Mouse (Mus musculus): ENCODE results near the gene Nars2.

The Nars2 gene

DNA sequence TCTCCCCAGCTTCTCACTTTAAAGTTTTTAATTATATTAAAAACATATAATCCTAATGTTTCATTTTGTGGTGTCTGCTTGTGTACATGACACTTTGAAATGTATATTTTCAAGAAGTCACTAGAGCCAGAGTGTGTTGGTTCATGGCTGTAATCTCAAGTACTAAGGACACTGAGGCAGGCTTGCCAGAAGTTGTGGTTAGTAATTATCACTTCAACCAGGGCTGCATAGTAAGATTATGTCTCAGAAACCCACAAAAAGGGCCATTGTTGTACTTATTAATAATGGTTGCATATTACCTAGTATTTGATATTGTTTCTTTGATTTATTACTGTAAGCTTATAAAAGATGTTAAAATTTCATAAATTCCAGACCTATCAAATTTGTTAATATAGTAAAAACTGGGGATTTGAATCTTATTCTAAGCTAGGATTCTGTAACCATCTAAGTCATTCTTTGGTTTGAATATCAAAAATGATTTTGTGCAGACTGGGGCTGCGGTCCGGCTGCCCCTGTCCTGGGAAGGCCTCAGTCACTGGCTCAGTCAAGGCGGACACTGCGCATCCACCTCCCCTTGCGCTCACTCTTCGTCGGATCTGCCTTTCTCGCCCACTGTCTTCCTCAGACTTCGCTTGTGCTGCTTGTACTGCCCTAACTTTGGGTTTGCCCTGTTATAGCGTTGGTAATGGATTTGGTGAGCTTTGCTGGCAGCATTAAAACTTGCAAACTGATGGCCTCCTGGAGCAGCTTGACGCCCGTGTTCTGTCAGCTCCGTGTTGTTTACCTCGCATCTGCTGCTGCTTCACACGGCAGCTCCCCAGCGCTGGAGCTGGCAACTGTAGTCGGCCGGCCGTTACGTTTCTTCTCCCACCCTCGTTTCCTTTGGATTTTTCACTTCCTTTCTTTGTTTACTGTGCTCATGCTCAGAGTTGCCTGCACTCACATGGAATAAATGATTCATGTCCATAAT, 20.0 kb downstream of the Nars2 start:
- no peak for DNase-seq (ENCODE audit: low read depth, low spot score)

DNA sequence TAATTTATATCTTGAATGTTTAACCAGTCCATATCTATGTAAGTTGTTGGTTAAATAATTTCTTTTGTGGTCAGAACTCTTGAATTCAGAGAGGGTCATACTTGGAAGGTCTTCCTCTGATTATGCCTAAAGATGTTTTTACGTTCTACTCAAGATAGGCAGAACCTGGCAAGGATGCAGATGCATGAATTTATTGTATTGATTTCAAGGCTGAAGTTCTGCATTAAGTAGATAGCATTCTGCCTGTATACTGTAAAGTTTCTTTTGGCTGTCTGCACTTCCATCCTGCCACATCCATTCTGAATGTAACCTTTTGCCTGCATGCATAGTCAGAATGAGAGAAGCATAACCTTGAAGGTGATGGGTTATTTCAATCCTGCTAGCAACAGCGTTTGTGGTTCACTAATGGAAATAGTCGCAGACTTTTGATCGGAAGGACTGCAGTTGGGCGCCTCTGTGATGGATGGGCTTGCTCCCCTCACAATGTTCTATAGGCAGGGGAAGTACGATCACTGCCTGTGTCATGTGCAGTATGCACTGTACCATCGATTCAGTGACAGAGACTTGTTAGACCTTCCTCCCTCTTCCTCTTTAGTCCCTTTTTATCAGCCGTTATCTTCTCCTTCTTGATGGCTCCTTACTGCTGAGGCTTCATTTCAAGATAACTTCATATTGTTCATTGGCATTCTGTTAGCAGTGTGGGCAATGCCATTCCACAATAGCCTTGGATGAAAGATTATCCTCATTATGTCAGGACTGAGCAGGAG, 21.0 kb downstream of the Nars2 start:
- no peak for DNase-seq (ENCODE audit: low read depth, low spot score)

- DNase-seq (ENCODE audit: low read depth, low spot score) = no peak
These were observed 24.6 kb downstream of the Nars2 start for GRCm38 (mm10) chr7:96975914-96976313.

GRCm38 (mm10) chr7:96977209-96977608, 25.9 kb downstream of the Nars2 start:
- DNase-seq (ENCODE audit: low read depth, low spot score) = no peak

GRCm38 (mm10) chr7:96981366-96981765, 30.1 kb downstream of the Nars2 start:
- DNase-seq (ENCODE audit: low read depth, low spot score) = no peak

- peak; percentile 38 for DNase-seq (ENCODE audit: low read depth, low spot score)
These were observed 32.5 kb downstream of the Nars2 start for GRCm38 (mm10) chr7:96983660-96984347.

- DNase-seq (ENCODE audit: low read depth, low spot score) = no peak
These were observed 34.5 kb downstream of the Nars2 start for GRCm38 (mm10) chr7:96985798-96986197.

- DNase-seq (ENCODE audit: low read depth, low spot score) = no peak
These were observed 35.6 kb downstream of the Nars2 start for GRCm38 (mm10) chr7:96986795-96987445.

DNA sequence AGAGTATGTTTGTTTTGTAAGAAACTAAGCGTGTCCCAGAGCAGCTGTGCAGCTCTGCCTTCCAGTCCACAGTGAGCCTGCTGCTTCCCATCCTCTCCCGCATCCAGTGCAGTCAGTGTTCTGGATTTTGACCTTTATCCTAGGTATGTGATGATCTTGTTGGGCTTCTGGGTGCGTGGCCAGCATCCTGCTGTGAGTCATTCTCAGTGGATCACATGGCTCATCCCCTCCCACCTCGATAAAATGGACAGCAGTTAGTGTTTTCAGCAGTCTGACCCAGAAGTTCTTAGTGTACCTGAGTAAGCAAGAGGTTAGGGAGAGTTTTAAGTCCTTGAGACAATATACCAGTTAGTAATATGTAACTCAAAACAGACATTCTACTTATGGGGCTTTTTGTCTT, 36.4 kb downstream of the Nars2 start:
- no peak for DNase-seq (ENCODE audit: low read depth, low spot score)

DNA sequence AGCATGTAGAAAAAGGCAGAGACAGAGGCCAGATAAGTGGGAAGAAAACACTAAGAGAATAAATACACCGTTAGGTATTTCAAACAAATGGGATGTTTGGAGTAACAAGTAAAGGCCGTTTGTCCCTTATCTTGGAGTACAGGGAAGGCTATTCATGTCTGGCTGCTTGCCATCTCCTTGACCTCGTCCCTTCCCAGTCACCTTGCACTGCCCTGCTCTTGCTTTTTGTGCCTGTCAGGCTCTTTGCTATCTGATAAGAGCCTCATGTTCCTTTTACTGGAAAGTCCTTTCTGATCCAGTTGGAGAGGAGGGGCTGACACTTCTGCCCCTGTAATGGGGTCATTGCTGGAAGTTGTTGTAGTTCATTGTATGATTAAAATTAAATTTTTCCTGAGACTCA, 61.7 kb downstream of the Nars2 start:
- no peak for DNase-seq (ENCODE audit: low read depth, low spot score)

GRCm38 (mm10) chr7:97018005-97018404, 66.7 kb downstream of the Nars2 start:
- no peak for DNase-seq (ENCODE audit: low read depth, low spot score)

- DNase-seq (ENCODE audit: low read depth, low spot score) = no peak
These were observed 67.1 kb downstream of the Nars2 start for GRCm38 (mm10) chr7:97018418-97018817.

GRCm38 (mm10) chr7:97019303-97019702, 68.0 kb downstream of the Nars2 start:
- no peak for DNase-seq (ENCODE audit: low read depth, low spot score)

DNA sequence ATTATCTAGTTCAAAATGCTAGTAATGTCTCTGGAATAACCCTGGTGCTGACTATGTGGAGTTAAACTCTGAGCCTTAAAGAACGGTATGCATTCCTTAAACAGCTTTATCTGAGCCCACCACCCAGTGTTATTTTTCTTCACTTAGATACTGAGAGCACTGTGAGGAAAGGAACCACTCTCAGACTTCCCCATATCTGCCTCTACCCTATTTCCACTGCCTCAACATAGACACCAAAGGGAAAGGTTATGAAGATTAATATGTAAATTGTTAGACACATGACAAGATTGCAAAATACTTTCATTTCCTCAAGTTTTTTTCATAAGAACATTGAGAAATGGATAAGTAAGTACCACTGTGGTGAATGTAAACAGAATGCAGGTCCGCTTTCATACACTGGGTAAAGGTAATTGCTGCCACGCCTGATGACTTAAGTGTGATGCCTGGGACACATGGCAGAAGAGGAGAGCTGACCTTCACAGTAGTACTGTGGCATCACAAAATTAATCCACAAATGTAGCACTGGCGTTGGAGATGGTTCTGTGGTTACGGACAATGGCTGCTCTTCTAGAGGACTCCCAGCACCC, 75.6 kb downstream of the Nars2 start:
- no peak for DNase-seq (ENCODE audit: low read depth, low spot score)

GRCm38 (mm10) chr7:97029151-97029550, 77.8 kb downstream of the Nars2 start:
- no peak for DNase-seq (ENCODE audit: low read depth, low spot score)

GRCm38 (mm10) chr7:97032412-97032811, 81.1 kb downstream of the Nars2 start:
- DNase-seq (ENCODE audit: low read depth, low spot score) = no peak

GRCm38 (mm10) chr7:97039641-97040040, 88.3 kb downstream of the Nars2 start:
- DNase-seq (ENCODE audit: low read depth, low spot score) = no peak

GRCm38 (mm10) chr7:97041868-97042449, 90.7 kb downstream of the Nars2 start:
- no peak for DNase-seq (ENCODE audit: low read depth, low spot score)

- DNase-seq (ENCODE audit: low read depth, low spot score) = no peak
These were observed 91.7 kb downstream of the Nars2 start for GRCm38 (mm10) chr7:97042981-97043380.

DNA sequence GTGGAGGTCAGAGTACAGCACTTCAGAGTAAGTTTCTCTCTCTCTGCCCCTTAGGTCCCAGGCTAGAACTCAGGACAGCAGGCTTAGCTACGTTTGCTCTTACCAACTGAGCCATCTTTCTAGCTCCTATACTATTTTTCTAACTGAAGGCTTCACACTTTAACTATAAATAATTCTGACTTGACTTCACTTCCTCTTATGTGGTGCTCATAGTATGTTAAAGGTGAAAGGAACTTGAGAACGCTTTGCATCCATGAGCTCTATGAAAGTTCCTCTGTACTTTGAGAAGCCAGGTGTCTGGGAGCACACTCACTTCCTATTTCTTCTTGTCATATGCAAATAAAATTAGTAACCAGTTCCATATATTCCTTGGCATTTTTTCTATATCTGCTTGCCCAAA, 109.7 kb downstream of the Nars2 start:
- no peak for DNase-seq (ENCODE audit: low read depth, low spot score)

DNA sequence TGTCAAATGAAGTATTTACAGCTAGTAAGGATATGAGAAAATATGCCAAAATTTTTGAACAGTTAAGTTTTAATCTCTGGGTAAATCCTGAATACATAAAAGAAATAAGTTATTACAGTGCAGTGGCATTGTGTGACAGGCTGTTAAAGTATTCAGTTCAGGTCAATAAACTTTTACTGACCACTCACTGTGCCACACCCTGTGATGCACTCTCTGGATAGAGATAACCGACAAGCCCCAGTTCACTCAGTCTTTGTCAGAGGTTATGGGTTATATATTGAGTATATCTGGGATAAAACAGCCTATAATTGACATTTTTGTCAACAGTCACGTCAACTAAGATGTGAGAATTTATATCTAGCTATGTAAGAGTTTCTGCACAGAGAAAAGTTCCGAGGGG, 120.2 kb downstream of the Nars2 start:
- DNase-seq (ENCODE audit: low read depth, low spot score) = no peak

Measured in forelimb bud, embryonic 11.5 days (tissue).